ENCODE assay signal across 9 mouse cellular contexts in the genomic region with DNA sequence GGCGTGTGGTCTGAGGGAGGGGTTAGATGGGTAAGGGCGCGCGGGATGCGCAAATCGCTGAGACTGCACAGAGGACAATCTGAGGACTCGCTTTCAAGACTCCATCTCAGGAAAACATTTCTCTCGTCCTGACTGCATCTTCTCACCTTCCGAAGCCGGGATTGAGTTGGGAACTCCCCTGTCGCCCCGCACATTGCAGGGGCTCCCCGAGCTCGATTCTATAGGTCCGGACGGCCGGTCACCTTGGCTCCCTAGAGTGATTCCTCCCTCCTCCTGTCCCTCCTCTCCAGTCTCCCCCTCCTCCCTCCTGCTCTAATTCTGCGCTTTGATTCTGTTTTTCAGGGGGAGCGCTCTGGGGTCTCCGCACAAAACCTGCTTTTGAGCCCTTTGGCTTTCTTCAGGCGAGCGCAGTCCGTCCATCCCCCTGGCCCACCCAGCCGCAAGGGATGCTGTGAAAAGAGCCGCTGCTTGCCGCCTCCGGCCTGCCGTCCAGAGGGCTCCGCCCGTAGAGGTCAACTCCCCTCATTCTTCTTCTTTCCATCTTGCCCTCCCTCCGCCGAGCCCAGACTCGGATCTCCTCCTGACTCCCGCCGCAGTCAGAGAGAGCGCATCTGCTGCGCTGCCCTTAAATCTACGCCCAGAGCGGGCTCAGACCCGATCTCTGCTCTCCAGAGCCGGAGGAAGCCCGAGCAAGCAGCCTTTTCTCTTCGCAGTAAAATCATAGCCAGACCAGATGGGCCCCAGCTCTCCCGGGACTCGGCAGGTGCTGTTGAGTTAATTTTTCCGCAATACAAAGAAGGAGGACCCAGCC.
DNase-seq lines count a peak whose midpoint lies in the region; TF ChIP-seq lines count a peak whose summit lies in the region.
"Had no signal": no experiment of that assay in that cellular context is flagged by ENCODE, and none has a peak within 500 bp of the region (broad histone marks: within the 10 kb centered on the region; RNA-seq: fewer than 3 reads in every experiment).

No protein-coding gene starts in this region.

- peak; percentile 21 for DNase-seq in Muller cell, postnatal 12 days (ENCODE audit: inconsistent ontology term)
- DNase-seq in cerebellum, adult 8-10 months = peak; percentile 73
- DNase-seq in frontal cortex, adult 2 months (ENCODE audit: extremely low spot score in 1 of 2, low spot score in 1 of 2) = peak; percentile 56 to 78
- peak; percentile 69 for DNase-seq in left cerebral cortex, postnatal 4 days
- peak; percentile 76 to 87 for DNase-seq in right cerebral cortex, postnatal 10 days (ENCODE audit: low spot score in 2 of 2)
- no peak for DNase-seq in gastrocnemius, adult 8-10 months (ENCODE audit: low spot score in 2 of 2)
- no peak for DNase-seq in gastrocnemius, adult 2 months
- DNase-seq in testis, postnatal 14 days (ENCODE audit: low spot score) = no peak

- intact Hi-C loops in left cerebral cortex, postnatal 4 days (cut with DNase I) = loop anchor here (2.0 to 5.0 kb wide), 3 partner anchors 172 to 856 kb away; no protein-coding TSS in a partner anchor
- intact Hi-C loops in gastrocnemius, adult 2 months (cut with DNase I) = no loop called here

- no peak overlapping the region for H3K27ac ChIP-seq in gastrocnemius, adult 2 months
- H3K27ac ChIP-seq: liver, embryonic 14.5 days had no signal

- no peak for TF ChIP-seq CTCF in gastrocnemius, adult 2 months (IDR thresholded peaks at IDR 0.05)

- H3K4me3 ChIP-seq in gastrocnemius, adult 2 months = no peak overlapping the region

Comparison
In these comparisons a context has a peak if more than half of its experiments do, and no peak if none do; other contexts are left out.
1. DNase-seq: peak in Muller cell, postnatal 12 days (single experiment), cerebellum, adult 8-10 months (single experiment), frontal cortex, adult 2 months (2 of 2), left cerebral cortex, postnatal 4 days (single experiment) and right cerebral cortex, postnatal 10 days (2 of 2); none in gastrocnemius, adult 8-10 months (0 of 2), gastrocnemius, adult 2 months (single experiment) and testis, postnatal 14 days (single experiment).